Mouse (Mus musculus): ENCODE measurements around the gene Patz1.

Patz1 gene

DNA sequence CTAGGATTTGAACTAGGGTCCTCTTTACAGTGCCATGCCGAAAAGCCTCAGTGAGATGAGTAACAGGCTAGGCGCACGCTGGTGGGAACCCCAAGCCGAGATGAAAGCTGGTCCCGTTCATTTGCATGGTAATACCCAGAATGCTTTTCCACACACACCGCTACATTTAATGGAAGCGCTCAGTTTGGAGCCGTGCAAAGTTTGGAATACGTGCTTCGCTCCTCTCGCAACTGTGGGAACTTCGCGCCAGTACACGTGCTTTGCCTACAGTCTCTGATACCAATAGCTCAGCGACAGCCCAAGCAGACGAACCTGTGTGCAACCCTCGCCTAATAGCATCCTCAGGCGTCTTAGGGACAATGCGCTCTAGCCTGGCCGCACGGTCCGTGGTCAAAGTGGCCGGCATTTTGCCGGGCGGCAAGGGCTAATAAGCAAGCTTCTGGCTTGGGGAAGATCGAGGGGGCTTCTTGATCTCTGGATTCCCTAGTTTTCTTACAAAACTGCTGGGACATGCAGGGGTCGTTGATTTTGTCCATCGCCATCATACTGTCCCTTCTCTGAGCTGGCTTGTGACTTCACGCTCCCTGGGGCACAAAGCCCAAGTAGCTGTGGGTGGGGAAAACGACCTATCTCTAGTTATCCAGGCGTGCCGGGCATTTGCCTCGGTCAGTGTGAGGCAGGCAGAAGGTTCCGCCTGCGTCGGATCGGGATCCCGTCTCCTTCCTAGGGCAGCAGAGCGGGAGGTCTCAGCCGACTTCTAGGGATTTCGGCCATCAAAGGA, at the start of gene Patz1:
Gene Patz1 (plus strand): TSS at position 354 of the 781 bp plus-strand sequence.
- peak; percentile 59 to 66 for DNase-seq (ENCODE audit: low spot score in 2 of 2)

DNA sequence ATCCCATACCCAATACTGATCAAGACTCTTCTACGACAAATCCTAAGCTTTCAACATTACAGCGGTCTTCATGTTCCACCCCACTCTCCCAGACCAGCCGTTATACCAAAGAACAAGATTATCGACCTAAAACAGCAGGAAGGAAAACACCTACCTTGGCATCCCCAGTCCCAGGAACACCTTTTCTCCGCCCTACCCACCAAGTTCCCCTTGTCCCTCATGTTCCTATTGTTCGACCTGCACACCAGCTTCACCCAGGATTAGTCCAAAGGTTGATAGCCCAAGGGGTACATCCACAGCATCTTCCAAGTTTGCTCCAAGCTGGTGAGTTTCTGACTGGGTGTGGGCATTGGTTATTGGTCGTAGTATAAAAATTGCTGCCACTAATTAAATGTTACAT, 46.3 kb upstream of the Patz1 start:
- no peak for DNase-seq (ENCODE audit: low spot score in 2 of 2)

DNA sequence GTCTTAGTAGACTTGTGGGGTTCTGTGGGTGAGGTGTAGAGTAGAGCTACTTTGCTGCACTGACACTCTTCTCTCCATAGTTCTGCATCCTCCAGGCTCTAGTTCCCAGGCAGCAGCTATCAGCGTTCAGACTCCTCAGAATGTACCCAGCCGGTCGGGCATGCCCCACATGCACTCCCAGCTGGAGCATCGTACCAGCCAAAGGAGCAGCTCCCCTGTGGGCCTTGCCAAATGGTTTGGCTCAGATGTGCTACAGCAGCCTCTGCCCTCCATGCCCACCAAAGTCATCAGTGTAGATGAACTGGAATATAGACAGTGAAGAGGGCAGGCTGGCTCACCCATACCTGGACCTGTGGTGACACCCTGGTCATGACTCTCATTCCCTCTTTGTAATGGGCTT, 44.9 kb upstream of the Patz1 start:
- DNase-seq (ENCODE audit: low spot score in 2 of 2) = no peak

DNA sequence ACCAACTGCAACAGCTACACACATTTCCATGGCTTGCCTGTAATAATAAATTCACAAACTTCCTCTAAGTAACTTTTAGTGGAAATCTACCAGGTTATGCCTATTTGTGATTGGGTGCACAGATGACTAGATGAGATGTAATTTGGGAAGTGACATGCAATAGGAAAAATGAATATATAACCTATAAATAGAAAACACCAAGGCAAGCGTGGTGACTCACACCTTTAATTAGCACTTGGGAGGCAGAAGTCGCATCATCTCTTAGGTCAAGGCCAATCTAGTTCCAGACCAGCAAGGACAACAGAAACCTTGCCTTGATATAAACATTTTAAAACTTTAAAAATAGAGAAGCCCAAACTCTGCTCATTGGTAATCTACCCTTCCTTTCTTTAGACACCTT, 41.3 kb upstream of the Patz1 start:
- no peak for DNase-seq (ENCODE audit: low spot score in 2 of 2)

DNA sequence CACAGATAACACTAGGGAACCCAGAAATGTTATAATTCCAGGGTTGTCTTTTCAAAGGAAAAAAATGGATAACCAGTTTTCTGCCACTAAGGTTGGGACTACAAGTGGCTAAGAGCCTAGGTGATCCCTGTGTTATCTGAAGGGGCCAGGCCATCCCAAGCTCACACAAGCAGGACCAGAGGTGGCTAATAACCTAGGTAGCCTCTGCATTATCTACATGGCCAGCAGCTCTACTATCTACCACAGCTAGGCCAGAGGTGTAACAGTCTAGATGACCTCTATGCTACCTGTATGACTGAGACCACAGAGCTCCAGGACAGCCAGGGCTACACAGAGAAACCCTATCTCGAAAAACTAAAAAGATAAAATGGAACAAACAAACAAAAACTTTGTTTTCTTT, 29.1 kb upstream of the Patz1 start:
- DNase-seq (ENCODE audit: low spot score in 2 of 2) = no peak

DNA sequence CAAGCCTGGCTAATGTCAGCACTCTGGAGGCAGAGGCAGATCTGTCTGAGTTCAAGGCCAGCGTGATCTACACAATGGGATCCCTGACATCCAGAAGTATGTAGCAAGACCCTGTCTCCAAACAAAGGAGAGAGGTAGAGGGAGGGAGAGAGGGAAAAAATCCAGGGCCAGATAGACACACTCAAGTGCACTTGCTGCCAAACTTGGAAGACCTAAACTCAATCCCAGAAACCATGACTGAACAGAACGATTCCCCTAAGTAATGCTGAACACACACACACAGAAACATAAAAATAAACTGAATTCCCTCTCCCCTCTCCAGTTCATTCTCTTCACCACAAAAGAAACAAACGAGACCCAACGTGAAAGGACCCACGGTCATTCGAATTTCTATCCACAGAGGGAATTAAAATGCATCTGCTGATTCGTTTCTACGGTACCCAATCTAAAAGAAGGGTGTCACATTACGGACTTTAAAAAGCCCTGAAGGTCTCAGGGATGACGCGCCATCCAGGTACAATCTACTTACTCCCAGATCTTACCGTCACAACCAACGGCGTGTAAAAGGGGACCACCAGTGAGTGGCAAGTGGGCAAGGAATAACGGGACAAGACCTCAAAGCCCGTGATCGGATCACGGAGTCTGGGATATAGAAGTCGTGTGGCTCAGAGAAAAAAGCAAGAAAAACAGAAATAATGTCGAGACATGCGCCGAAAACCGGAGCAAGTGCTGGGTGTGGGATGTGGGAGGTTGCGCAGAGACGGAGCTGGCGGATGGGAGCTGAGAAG, 23.2 kb upstream of the Patz1 start:
- DNase-seq (ENCODE audit: low spot score in 2 of 2) = no peak

DNA sequence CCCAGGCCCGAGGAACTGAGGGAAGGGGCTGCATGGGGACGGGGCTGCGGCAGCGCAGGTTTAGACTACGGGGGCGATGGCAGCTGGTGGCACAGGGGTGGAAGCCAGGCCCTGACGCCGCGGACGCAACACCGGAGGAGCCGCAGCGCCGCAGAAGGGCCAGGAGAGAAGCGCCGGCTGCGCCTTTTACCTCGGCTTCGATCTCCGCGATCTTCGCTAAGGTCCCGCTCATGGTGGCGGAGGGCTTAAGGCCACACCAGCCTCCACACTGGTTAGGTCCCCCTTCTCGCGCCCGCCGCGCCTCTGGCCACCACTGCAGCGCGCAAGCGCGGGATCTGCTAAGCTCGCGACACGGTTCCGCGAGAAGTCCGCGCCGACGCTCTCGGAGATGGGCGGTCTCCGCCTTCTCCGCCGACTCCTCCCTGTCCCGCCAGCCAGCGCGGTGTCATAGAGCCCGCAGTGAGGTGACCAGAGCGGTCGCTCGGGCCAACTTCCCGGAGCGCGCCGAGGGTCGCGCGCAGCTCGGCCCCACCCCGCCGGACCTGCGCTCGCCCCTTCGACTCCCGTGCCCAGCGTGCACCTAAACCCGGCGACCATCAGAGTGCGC, 22.5 kb upstream of the Patz1 start, which contains the start of gene Drg1:
Gene Drg1 (minus strand): TSS at position 337 of the 607 bp plus-strand sequence.
- peak; percentile 90 to 95 for DNase-seq (ENCODE audit: low spot score in 2 of 2)

DNA sequence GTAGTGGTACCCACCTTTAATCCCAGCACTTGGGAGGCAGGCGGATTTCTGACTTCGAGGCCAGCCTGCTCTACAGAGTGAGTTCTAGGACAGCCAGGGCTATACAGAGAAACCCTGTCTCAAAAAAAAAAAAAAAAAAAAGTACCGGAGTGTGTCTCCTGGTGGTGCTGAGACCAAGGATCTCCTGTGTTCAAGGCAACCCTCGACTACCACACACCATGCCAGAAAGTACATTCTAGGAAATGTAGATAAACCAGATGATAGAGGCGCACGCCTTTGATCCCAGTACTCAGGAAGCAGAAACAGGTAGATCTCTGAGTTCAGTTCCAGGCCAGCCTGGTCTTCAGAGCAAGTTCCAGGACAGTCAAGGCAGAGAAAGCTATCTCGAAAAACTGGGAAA, 21.5 kb upstream of the Patz1 start:
- peak in 1 of 2 experiments; percentile 16 for DNase-seq (ENCODE audit: low spot score in 2 of 2)

DNA sequence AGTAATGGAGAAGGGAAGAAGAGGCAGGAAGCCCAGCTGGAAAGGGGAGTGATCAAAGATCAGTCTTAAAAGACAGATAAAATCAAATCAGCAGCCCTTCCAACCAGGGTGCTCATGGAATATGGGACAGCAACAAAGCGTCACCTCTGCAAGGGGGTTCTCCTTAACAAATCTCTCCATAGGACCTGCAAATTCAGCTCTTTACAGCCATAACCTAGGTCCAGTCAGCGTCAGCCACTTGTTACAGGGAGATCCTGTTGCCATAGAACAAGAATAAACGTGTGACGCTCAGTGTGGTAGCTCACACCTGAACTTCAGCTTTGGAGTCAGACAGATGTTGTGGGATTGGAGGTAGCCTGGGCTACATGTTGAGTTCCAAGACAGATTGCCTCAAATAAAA, 19.4 kb upstream of the Patz1 start:
- peak in 1 of 2 experiments; percentile 2 for DNase-seq (ENCODE audit: low spot score in 2 of 2)

DNA sequence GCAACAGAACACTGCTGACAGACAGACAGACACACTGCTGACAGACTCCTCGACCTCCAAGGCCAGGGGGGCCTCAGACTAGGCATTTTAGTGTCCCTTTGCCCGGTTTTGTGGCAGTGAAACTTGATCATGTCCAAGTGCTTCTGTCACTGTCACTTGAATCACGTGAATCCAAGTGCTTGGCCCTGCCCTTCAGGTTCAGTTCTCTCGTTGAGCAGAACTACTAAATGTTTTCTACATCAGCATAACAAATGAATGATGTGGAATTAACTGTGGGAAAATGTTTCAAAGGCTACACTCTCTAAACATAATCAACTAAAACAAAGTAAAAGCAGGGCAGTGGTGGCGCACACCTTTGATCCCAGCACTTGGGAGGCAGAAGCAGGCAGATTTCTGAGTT, 10.3 kb upstream of the Patz1 start:
- DNase-seq (ENCODE audit: low spot score in 2 of 2) = no peak

DNA sequence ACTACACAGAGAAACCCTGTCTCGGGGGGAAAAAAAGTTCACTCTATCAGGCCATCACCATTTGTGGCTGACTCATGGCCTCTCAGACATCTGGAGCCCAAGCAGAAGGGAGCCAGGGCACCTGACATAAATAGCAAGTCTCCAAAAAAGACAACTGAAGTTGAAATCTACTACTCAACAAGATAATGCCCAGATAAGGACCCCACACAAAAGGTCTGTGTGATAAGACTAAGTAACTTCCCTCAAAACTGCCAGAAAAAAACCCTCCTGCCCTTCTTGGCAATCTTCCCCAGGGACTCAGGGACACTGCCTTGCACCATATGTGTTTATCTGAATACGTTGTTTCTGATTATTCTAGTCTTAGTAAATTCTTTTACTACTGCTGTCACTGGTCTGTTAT, 8.9 kb upstream of the Patz1 start:
- DNase-seq (ENCODE audit: low spot score in 2 of 2) = no peak

DNA sequence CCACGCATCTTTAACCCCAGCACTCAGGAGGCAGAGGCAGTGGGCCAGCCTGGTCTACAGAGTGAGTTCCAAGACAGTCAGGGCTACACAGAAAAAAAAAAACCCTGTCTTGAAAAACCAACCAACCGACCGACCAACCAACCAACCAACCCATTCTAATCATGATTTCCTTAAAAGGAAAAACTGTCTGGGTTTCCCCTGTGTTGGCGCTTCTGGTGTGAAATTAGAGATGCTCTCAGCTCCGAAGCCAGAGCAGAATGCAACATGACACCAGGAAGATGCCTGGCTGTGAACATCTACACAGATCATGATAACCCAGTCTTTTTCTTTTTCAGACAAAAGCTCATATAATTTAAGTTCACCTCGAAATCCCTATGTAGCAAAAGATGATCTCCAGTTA, 5.8 kb upstream of the Patz1 start:
- no peak for DNase-seq (ENCODE audit: low spot score in 2 of 2)

DNA sequence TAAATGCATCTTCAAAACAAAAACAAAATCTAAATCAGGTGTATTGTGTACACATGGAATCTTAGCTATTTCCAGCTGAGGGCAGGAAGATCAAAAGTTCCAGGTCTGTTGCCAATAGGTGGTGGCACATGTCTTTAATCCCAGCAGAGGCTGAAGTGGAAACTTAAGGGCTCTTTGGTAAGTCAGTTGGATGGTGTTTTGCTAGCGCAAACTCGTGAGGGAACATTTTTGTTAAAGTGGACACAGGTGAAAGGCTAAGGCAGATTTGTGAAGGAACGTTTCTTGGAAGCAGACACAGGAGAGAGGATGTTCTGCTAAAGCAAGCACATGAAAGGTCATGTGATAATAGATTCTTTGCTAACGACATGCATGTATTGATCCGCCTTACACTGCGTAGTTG, 5.0 kb upstream of the Patz1 start:
- no peak for DNase-seq (ENCODE audit: low spot score in 2 of 2)

DNA sequence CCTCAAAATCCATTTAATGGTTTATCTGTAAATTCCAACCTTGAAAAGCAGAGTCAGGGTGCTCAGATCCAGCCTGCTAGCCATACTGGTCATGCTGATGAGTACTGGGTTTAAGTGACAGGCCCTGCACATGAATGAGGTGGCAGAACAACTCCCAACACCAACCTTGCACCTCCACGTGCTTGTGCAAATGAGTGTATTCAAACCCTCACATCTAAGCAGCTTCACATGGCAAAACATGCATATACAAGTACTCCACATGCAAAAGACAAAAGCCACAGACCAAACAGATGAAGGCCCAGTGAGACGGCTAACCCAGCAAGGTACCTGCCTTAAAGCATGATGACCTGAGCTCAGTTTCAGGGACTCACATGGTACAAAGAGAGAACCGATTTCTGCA, 2.7 kb upstream of the Patz1 start:
- DNase-seq (ENCODE audit: low spot score in 2 of 2) = no peak

DNA sequence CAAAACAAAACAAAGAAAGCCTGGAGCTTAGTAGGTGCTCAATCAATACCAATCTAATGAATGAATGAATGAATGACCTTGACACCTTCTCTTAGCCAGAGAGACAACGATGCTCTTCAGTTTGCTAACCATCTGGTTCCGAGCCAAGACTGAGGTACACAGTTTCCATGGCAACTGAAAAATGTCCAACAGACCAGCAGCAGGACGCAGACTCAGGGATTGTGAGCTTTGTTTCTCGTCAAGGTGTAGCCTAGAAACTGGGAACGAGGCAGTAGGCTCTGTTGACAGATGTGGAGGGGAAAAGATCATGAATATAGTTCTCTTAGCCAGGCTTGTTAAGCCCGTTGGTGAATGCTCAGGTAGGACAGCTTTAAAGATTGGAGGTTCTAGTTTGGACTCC, 1.5 kb upstream of the Patz1 start:
- no peak for DNase-seq (ENCODE audit: low spot score in 2 of 2)

DNA sequence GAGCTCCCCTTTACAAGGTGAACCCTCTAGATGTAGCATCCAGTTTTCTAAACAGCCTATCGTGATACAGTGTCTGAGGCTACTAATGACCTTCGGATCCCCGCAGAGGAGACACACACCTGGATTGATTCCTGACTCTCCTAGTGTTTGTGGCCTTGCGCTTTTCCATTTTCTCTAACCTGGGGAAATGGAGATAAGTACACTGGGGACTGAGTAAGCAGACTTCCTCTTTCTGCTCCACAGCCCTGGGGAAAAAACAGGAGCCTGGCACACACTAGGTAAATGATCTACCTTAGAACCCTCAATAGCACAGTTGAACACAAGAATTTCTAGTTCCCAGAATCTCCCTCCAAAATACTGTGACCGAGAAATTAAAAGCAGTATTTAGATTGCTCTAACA, 753 bp upstream of the Patz1 start:
- DNase-seq (ENCODE audit: low spot score in 2 of 2) = no peak

DNA sequence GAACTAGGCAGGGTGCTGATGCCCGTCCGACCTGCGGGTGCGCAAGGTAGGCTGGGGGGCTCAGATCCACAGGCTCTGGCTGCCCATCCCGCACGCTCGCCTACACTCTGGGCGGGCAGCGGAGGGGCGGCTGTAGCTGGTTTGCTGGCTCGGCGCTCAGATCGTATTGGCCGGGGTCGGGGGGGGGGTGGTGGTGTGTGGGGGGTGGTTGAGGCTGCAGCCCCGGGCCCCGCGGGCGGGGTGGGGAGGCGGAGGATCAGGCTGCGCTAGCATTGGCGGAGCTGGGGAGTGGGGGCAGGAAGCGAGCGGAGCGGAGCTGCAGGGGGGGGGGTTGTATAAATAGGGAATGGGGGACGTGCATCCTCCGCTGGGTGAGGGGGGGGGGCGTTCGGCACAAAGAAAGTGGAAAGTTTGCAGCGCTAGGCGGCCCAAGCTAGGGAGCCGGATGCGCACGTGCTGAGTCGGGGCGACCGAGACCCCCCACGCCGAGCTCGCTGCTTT, 678 bp downstream of the Patz1 start:
- DNase-seq (ENCODE audit: low spot score in 2 of 2) = peak in 1 of 2 experiments; percentile 72

DNA sequence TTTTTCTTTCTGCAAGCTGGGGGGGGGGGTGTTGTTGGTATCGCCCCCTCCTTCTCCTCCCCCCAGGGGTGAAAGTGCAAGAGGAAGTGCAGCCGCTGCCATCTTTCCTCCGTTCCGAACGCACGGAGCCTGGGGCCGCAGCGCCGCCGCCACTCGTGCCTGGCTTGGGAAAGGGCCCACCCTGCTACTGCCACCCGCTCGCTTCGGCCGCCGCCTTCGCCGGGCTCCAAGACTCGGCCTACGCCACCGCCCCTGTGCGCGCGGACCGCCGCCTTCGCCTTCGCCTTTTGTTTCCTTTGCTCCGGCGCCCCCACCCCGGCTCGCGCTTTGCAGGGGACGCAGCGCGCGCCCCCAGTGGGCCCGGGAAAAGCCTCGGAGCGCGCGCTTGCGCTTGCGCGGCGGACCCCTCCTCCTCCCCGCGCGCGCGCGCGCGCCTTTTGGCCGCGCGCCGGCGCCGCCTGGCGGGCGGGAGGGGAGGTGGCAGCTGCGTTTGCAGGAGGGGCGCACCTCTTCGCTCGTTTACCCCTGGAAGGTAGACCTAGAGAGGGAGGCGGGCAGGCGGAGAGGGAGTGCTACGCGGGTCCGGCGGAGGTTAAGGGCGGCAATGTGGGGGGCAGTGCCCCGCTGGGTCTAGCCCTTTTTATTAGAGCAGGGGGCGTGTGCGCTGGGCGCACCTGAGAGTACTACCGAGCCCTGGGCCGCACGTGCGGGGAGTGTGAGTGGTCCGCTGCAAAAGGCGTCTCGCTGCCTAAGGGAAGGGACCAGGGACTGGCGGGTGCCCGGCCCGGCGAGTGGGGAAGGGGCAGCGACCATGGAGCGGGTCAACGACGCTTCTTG, 1.3 kb downstream of the Patz1 start:
- DNase-seq (ENCODE audit: low spot score in 2 of 2) = peak; percentile 81 to 82

DNA sequence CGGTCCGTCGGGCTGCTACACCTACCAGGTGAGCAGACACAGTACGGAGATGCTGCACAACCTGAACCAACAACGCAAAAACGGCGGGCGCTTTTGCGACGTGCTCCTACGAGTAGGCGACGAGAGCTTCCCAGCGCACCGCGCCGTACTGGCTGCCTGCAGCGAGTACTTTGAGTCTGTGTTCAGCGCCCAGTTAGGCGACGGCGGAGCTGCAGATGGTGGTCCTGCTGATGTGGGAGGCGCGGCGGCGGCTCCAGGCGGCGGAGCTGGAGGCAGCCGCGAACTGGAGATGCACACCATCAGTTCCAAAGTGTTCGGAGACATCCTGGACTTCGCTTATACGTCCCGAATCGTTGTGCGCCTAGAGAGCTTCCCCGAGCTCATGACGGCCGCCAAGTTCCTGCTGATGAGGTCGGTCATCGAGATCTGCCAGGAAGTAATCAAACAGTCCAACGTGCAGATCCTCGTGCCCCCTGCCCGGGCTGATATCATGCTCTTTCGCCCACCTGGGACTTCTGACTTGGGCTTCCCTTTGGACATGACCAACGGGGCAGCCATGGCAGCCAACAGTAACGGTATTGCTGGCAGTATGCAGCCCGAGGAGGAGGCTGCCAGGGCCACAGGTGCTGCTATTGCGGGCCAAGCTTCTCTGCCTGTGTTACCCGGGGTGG, 2.1 kb downstream of the Patz1 start:
- peak; percentile 70 to 72 for DNase-seq (ENCODE audit: low spot score in 2 of 2)

DNA sequence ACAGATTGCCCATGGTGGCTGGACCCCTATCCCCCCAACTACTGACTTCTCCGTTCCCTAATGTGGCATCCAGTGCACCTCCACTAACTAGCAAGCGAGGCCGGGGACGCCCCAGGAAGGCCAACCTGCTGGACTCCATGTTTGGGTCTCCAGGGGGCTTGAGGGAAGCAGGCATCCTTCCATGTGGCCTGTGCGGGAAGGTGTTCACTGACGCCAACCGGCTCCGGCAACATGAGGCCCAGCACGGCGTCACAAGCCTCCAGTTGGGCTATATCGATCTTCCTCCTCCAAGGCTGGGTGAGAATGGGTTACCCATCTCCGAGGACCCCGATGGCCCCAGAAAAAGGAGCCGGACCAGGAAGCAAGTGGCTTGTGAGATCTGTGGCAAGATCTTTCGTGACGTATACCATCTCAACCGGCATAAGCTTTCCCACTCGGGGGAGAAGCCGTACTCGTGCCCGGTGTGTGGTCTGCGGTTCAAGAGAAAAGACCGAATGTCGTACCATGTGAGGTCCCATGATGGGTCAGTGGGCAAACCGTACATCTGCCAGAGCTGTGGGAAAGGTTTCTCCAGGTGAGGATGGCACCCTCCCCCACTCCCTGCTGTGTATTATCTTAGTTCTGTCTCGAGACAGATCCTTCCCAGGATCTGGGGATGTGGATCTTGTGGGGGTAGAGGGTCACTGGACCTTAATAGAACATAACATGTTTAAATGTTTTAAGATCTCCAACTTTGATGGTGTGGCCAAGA, 2.8 kb downstream of the Patz1 start:
- peak; percentile 52 to 68 for DNase-seq (ENCODE audit: low spot score in 2 of 2)

All from spleen, postnatal 10 days (tissue).